Mouse (Mus musculus) hindbrain, embryonic 11.5 days (tissue): ENCODE results near the gene Ift81. TPM values are rescaled to one million over a fixed set of nuclear protein-coding genes. Genes with fewer than 3 reads are reported as not detected.

ENCODE experiments used
- ATAC-seq: fragments of 200-750 bp; cut with Nextera tagmentation; 2 replicates; pipeline ENCODE4 v1.8.0; 2017; ENCODE audit warnings: mild to moderate bottlenecking, moderate TSS enrichment, moderate library complexity; ENCODE audit not compliant: low FRiP score
- DNase-seq: peaks from one replicate; pipeline ENCODE4 v3.0.0-alpha.2; 2015; ENCODE audit warnings: low spot score
- H3K27ac ChIP-seq: fragments of 300-500 bp; sonication (generic); 2 replicates; pipeline ENCODE4 v1.5.1; 2014; ENCODE audit warnings: mild to moderate bottlenecking, low read depth, low read length
- H3K27me3 ChIP-seq: fragments of 300-500 bp; sonication (generic); 2 replicates; pipeline ENCODE4 v1.6.1; 2014; ENCODE audit warnings: mild to moderate bottlenecking, low read length, moderate library complexity, mixed read lengths; ENCODE audit not compliant: control insufficient read depth, insufficient read depth
- H3K36me3 ChIP-seq: fragments of 300-500 bp; sonication (generic); 2 replicates; pipeline ENCODE4 v1.6.1; 2014; ENCODE audit warnings: mild to moderate bottlenecking, low read length, moderate library complexity, mixed read lengths; ENCODE audit not compliant: control insufficient read depth, insufficient read depth
- H3K4me1 ChIP-seq: fragments of 300-500 bp; sonication (generic); replicated peaks from 2 replicates; pipeline ENCODE4 v1.6.1; 2014; ENCODE audit warnings: low read length, mixed read lengths; ENCODE audit not compliant: control insufficient read depth, insufficient read depth
- H3K4me2 ChIP-seq: fragments of 300-500 bp; sonication (generic); replicated peaks from 2 replicates; pipeline ENCODE4 v1.6.1; 2014; ENCODE audit warnings: mild to moderate bottlenecking, low read depth, low read length
- H3K4me3 ChIP-seq: fragments of 300-500 bp; sonication (generic); 2 replicates; pipeline ENCODE4 v1.5.1; 2014; ENCODE audit warnings: low read depth, low read length
- H3K9ac ChIP-seq: fragments of 300-500 bp; sonication (generic); 2 replicates; pipeline ENCODE4 v1.6.1; 2014; ENCODE audit warnings: low read depth, low read length
- H3K9me3 ChIP-seq: fragments of 300-500 bp; sonication (generic); 2 replicates; pipeline ENCODE4 v1.6.1; 2016; ENCODE audit warnings: low read length; ENCODE audit not compliant: control insufficient read depth
- WGBS: fragments of 180-500 bp; shearing (Covaris S2); extraction: QIAGEN DNeasy Blood & Tissue Kit; methylation state at CpG from one replicate; pipeline ENCODE4 v1.1.7; 2014; 5-methylcytosine and 5-hydroxymethylcytosine counted together
- polyA plus RNA-seq: library from polyadenylated mRNA; unstranded; fragments of >200 nt; fragmentation: Nextera tagmentation; extraction: Ambion mirVana; gene quantifications from 2 replicates; pipeline ENCODE4 v1.2.1, GENCODE M21; 2014

Gene Ift81
- polyA plus RNA-seq, 1 experiment from 2014 or later, result 49.1 TPM

DNA sequence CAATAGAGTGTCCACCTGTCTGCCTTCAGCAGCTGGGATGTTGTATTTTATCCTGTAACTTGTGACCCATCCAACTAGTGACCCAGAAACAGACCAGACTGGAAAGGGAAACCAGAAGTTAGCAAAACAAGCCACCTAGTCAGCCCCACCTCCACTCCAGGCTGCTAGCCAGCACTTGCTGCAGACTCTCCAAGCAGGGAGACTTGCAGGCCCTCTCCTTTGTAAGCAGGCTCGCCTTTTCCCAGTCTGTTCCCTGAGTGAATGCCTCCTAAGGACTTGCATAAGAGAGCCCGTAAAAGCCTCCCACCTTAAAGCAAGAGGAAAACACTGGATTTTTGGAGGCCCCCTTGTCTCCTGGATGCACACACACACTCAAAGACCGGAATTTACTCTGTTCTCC lies 85.0 kb downstream of the Ift81 start:
- H3K27ac ChIP-seq, result no peak overlapping the region
- H3K4me1 ChIP-seq, result no peaks in the 10 kb centered on the region
- no peak overlapping the region for H3K4me2 ChIP-seq
- no peaks in the 10 kb centered on the region for H3K36me3 ChIP-seq
- H3K9me3 ChIP-seq, result no peaks in the 10 kb centered on the region
- WGBS, result 66% methylated on average over 3 of the region's 3 CpGs
- H3K4me3 ChIP-seq, result no peak overlapping the region
- H3K9ac ChIP-seq, result no peak overlapping the region
- DNase-seq, result no peak
- no peak for ATAC-seq
- H3K27me3 ChIP-seq, result no peaks in the 10 kb centered on the region

DNA sequence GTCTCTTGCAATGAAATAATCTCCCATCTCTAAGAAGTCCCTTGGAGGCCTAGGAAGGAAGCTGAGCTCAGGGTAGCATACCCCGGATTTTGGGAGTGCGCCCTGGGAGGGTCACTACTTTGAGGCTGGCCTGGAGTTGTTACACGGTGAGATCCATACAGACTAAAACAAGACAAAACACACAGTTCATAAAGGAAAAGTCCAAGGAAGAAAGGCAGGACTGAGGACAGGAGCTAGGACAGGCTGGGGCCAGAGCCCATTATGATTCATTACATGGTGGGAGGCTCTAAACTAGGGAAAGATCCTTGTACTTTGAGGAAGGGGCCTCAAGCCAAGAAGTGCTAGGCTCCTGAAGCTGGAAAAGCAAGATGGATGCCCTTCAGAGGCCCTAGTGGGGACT lies 85.7 kb downstream of the Ift81 start:
- Histone ChIP-seq H3K27ac (no peak overlapping the region), H3K4me3 (no peak overlapping the region)

GRCm38 (mm10) chr5:122527761-122528160 lies 86.6 kb downstream of the Ift81 start:
- Histone ChIP-seq H3K27me3 (no peaks in the 10 kb centered on the region), H3K4me1 (no peaks in the 10 kb centered on the region), H3K9ac (no peak overlapping the region), H3K27ac (no peak overlapping the region), H3K4me2 (no peak overlapping the region), H3K36me3 (no peaks in the 10 kb centered on the region), H3K9me3 (no peaks in the 10 kb centered on the region), H3K4me3 (no peak overlapping the region)
- no peak for DNase-seq
- ATAC-seq, result no peak
- WGBS, result 58% methylated on average over 11 of the region's 11 CpGs

More for the DNA sequence above, 85.7 kb downstream of the Ift81 start:
- no peaks in the 10 kb centered on the region for H3K9me3 ChIP-seq
- ATAC-seq, result no peak
- H3K9ac ChIP-seq, result no peak overlapping the region
- no peaks in the 10 kb centered on the region for H3K36me3 ChIP-seq
- no peak for DNase-seq
- H3K4me1 ChIP-seq, result no peaks in the 10 kb centered on the region
- no peak overlapping the region for H3K4me2 ChIP-seq
- 75% methylated on average over 3 of the region's 3 CpGs for WGBS
- H3K27me3 ChIP-seq, result no peaks in the 10 kb centered on the region

GRCm38 (mm10) chr5:122526878-122527730 lies 87.2 kb downstream of the Ift81 start:
- DNase-seq (no peak), ATAC-seq (no peak)
- Histone ChIP-seq H3K4me2 (no peak overlapping the region), H3K9ac (no peak overlapping the region), H3K4me1 (no peaks in the 10 kb centered on the region), H3K36me3 (no peaks in the 10 kb centered on the region), H3K4me3 (no peak overlapping the region), H3K9me3 (no peaks in the 10 kb centered on the region), H3K27me3 (no peaks in the 10 kb centered on the region), H3K27ac (no peak overlapping the region)
- 66% methylated on average over 15 of the region's 15 CpGs for WGBS

- 93% methylated on average over 9 of the region's 9 CpGs for WGBS
- ATAC-seq (no peak), DNase-seq (no peak)
- no peak overlapping the region for H3K4me2 ChIP-seq
- no peak overlapping the region for H3K4me3 ChIP-seq
- no peaks in the 10 kb centered on the region for H3K27me3 ChIP-seq
- H3K9me3 ChIP-seq, result no peaks in the 10 kb centered on the region
- no peak overlapping the region for H3K9ac ChIP-seq
- H3K36me3 ChIP-seq, result no peaks in the 10 kb centered on the region
- H3K4me1 ChIP-seq, result no peaks in the 10 kb centered on the region
- H3K27ac ChIP-seq, result no peak overlapping the region
These were observed 87.9 kb downstream of the Ift81 start for GRCm38 (mm10) chr5:122526405-122526804.

GRCm38 (mm10) chr5:122525238-122525931 lies 88.9 kb downstream of the Ift81 start:
- Histone ChIP-seq H3K9ac (no peak overlapping the region), H3K4me1 (no peaks in the 10 kb centered on the region), H3K4me2 (no peak overlapping the region), H3K36me3 (no peaks in the 10 kb centered on the region), H3K9me3 (no peaks in the 10 kb centered on the region), H3K4me3 (no peak overlapping the region), H3K27ac (no peak overlapping the region), H3K27me3 (no peaks in the 10 kb centered on the region)
- WGBS, result 85% methylated on average over 14 of the region's 14 CpGs
- DNase-seq (no peak), ATAC-seq (no peak)

DNA sequence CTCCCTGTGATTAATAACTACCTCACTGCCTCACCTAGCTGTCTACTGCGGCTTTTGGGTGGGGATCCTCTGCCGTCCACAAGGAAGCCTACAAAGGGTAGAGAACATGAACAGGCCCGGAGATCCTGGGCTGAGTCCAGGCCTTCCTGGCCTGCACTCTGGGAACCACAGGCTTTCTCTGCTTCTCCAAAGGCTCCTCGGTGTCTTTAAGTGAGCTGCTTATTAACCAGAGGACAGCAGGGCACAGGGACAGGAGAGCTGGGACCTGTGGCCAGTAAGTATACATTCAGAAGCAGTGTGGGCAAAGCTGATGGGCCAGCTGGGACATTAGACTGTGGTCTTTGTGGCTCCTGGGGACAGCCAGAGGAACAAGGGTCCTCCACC lies 89.5 kb downstream of the Ift81 start:
- no peak overlapping the region for H3K27ac ChIP-seq
- no peak for DNase-seq
- ATAC-seq, result no peak
- no peaks in the 10 kb centered on the region for H3K27me3 ChIP-seq
- H3K9me3 ChIP-seq, result no peaks in the 10 kb centered on the region
- H3K9ac ChIP-seq, result no peak overlapping the region
- no peaks in the 10 kb centered on the region for H3K4me1 ChIP-seq
- H3K36me3 ChIP-seq, result no peaks in the 10 kb centered on the region
- H3K4me3 ChIP-seq, result no peak overlapping the region
- no peak overlapping the region for H3K4me2 ChIP-seq
- WGBS, result 71% methylated on average over 4 of the region's 4 CpGs

- no peaks in the 10 kb centered on the region for H3K36me3 ChIP-seq
- H3K4me3 ChIP-seq, result no peak overlapping the region
- H3K4me1 ChIP-seq, result no peaks in the 10 kb centered on the region
- no peak overlapping the region for H3K27ac ChIP-seq
- ATAC-seq (no peak), DNase-seq (no peak)
- no peak overlapping the region for H3K9ac ChIP-seq
- no peak overlapping the region for H3K4me2 ChIP-seq
- no peaks in the 10 kb centered on the region for H3K27me3 ChIP-seq
- no peaks in the 10 kb centered on the region for H3K9me3 ChIP-seq
- WGBS, result 71% methylated on average over 3 of the region's 3 CpGs
These were observed 90.1 kb downstream of the Ift81 start for GRCm38 (mm10) chr5:122524244-122524643.

DNA sequence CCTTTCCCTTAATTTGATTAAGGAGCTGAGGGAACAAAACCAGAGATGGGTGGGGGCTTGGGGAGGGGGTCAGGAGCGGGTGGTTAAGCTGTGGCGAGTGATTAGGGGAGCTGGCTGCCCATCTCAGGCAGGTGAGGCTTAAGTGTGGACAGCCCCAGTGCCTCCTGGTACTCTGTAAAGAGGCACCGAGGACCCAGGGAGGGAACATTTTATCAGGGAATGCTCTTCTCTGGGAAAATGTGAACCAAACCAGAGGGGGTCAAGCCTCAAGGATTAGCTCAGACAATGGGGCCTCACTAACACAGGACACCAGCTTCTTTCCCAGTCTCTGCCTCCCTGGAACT lies 93.2 kb downstream of the Ift81 start:
- no peaks in the 10 kb centered on the region for H3K4me1 ChIP-seq
- H3K36me3 ChIP-seq, result no peaks in the 10 kb centered on the region
- no peak overlapping the region for H3K4me2 ChIP-seq
- no peaks in the 10 kb centered on the region for H3K9me3 ChIP-seq
- H3K9ac ChIP-seq, result no peak overlapping the region
- WGBS, result 61% methylated on average over 3 of the region's 3 CpGs
- H3K4me3 ChIP-seq, result no peak overlapping the region
- ATAC-seq (no peak), DNase-seq (no peak)
- H3K27ac ChIP-seq, result no peak overlapping the region
- no peaks in the 10 kb centered on the region for H3K27me3 ChIP-seq
